Mouse (Mus musculus): Measurements from ENCODE around the gene Vps25. TPM values are rescaled to one million over a fixed set of nuclear protein-coding genes. Genes with fewer than 3 reads are reported as not detected.

The Vps25 gene
- total RNA-seq, 1 experiment from 2014 or later, result 59.3 TPM

DNA sequence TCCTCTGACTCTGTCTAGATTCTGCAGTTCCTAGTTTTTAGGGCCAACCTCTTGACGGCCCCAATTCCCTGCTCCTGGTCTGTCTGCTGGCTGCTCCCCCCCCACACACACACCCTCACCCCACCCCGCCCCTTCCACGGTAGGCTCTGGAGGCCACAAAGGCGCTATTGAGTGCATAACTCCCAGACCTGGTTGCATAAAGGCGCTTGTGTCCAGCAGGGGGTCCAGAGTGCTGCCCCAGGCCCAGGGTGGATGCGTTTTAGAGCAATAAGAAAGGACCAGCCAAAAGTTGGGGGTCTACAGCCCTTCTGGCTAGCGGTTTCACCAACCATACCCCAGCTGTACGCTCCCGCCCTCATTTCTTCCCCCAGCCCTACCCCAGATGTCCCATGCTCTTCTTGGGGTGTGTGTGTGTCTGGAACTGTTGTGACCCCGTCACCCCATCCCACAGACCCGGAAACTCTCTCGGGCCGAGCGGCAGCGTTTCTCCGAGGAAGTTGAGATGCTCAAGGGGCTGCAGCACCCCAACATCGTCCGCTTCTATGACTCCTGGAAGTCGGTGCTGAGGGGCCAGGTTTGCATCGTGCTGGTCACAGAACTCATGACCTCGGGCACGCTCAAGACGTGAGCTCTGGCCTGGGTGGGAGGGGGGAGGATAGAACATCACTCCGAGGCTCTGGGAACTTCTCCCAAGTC lies 8.9 kb downstream of the Vps25 start:
- ATAC-seq (replicated peaks in 1 of 2; ENCODE audit: insufficient read depth in 1 of 2, low FRiP score in 2 of 2, low TSS enrichment in 1 of 2, low read depth in 1 of 2, poor library complexity in 2 of 2, severe bottlenecking in 2 of 2), result no peak

DNA sequence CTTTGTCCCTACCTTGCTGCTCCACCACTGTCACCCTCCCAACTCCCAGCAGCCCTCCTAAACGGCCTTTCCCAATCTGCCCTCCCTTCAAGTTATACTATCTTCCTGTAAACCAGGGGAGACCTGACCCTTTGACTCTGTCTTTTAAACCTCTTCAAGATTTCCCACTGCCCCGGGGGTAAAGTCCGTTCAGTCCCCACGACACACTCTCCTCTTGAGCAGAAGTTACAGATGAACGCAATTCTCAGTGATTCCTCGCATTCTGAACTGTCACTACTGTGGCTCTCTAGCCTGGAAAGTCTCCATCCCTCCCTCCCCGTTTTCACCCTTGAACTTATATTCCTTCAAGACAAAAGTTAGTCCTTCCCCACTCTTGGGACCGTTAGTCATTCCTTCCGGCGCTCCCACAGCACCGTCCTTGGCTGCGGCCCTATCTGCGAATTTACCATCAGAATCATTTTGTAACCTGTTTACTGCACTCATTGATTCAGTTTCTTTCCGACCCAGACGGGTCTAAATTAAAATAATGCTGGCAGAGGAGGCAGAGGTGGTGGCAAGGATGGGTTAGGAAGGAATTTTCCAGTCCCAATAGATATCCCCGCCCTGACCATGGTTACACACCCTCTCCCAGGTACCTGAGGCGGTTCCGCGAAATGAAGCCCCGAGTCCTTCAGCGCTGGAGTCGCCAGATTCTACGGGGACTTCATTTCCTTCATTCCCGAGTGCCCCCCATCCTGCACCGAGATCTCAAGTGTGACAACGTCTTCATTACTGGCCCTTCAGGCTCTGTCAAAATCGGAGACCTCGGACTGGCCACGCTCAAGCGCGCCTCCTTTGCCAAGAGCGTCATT lies 9.9 kb downstream of the Vps25 start:
- ATAC-seq (replicated peaks in 1 of 2; ENCODE audit: insufficient read depth in 1 of 2, low FRiP score in 2 of 2, low TSS enrichment in 1 of 2, low read depth in 1 of 2, poor library complexity in 2 of 2, severe bottlenecking in 2 of 2), result no peak

DNA sequence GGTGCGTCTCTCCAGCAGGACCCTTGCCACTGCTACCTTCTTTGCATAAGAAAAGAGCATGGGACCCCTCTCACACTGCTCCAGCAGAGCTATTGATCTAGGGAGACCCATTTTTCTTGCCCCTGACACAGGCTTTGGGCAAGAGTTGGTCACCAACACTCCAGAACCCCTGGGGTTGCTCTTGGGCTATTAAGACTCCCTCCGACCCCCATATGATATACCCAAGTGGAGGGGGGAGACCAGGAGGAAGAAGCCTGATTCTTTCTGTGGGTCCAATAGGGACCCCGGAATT lies 10.4 kb downstream of the Vps25 start:
- ATAC-seq (replicated peaks in 1 of 2; ENCODE audit: insufficient read depth in 1 of 2, low FRiP score in 2 of 2, low TSS enrichment in 1 of 2, low read depth in 1 of 2, poor library complexity in 2 of 2, severe bottlenecking in 2 of 2), result no peak

DNA sequence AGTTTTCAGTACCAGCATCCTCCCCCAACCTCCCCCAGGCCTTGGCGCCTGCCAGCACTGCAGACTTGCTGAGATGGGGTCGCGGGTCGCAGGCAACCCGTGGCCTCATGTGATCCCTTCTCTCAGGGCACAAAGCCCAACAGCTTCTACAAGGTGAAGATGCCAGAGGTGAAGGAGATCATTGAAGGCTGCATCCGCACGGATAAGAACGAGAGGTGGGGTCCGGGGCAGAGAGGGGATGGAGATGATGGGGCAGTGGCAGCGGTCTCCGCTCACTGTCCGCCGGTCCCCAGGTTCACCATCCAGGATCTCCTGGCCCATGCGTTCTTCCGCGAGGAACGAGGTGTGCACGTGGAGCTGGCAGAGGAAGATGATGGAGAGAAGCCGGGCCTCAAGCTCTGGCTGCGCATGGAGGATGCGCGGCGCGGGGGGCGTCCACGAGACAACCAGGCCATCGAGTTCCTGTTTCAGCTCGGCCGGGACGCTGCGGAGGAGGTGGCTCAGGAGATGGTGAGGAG lies 11.5 kb downstream of the Vps25 start:
- ATAC-seq (replicated peaks in 1 of 2; ENCODE audit: insufficient read depth in 1 of 2, low FRiP score in 2 of 2, low TSS enrichment in 1 of 2, low read depth in 1 of 2, poor library complexity in 2 of 2, severe bottlenecking in 2 of 2), result no peak

DNA sequence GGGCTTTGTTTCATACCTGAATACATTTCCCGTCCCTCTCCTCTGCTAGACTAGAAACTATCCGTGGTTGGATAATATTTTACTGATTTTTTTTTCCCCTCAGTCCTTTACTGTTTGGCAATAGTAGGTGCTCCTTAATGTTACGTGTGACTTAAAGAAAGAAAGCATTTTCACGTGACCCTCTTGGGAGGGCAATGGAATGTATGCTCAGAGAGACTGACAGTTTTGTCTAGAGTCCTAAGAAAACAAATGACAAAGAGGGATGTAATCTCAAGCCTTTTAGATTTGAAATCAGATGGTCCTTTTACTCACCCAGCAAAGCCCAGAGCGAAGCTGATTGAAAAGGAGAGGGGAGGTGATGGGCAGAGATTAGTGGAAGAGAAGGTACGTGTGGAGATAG lies 12.4 kb downstream of the Vps25 start:
- no peak for ATAC-seq (replicated peaks in 1 of 2; ENCODE audit: insufficient read depth in 1 of 2, low FRiP score in 2 of 2, low TSS enrichment in 1 of 2, low read depth in 1 of 2, poor library complexity in 2 of 2, severe bottlenecking in 2 of 2)

DNA sequence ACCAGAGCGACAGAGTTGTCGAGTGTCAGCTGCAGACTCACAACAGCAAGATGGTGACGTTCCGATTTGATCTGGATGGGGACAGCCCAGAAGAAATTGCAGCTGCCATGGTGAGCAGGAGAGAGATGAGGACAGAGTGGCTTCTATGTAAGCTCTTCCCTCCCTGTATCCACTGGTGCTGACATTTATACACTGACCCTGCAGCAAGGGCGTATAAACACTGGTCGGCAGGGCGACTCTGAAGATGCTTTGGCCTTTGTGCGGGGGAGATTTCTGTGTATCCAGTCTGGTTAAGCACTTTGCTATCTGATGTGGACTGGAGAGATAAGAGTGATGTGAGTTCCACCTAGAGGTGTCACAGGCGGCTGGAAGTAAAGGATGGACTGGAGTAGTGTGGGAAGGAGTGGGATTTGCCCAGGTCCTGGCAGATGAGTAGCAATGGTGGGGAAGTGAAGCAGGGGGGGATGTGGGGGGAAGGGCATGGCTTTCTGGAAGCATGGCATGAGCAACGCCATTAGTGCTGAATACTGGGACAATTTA lies 16.1 kb downstream of the Vps25 start:
- ATAC-seq (replicated peaks in 1 of 2; ENCODE audit: insufficient read depth in 1 of 2, low FRiP score in 2 of 2, low TSS enrichment in 1 of 2, low read depth in 1 of 2, poor library complexity in 2 of 2, severe bottlenecking in 2 of 2), result no peak

DNA sequence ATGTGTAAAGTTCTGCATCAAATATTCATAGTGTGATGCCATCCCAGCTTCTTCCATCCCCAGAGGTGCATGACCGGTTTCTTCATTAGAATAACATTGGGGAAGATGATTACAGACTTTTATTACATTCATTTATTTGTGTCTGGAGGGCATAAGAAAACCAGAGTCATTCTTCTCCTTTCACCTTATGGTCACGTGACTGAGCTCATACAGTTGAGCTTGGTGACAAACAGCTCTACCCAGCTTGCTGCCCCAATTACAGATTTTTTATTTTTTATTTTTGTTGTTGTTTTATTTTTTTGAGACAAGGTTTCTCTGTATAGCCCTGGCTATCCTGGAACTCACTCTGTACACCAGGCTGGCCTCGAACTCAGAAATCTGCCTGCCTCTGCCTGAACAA lies 18.9 kb downstream of the Vps25 start:
- ATAC-seq (replicated peaks in 1 of 2; ENCODE audit: insufficient read depth in 1 of 2, low FRiP score in 2 of 2, low TSS enrichment in 1 of 2, low read depth in 1 of 2, poor library complexity in 2 of 2, severe bottlenecking in 2 of 2), result no peak

DNA sequence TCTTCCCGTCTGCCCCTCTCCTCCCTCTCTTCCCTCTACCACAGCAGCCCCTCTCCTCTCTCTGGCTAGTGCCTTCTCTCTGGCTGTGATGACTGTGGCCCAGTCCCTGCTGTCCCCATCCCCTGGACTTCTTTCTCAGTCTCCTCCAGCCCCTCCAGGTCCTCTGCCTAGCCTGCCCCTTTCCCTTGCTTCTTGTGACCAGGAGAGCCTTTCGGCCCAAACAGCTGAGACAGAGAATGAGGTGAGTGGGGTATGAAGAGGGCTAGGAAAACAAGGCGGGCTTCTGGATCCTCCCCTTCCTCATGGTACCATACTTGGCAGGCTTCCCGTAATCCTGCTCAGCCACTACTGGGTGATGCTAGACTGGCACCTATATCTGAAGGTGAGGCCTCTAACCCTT lies 21.8 kb downstream of the Vps25 start:
- no peak for ATAC-seq (replicated peaks in 1 of 2; ENCODE audit: insufficient read depth in 1 of 2, low FRiP score in 2 of 2, low TSS enrichment in 1 of 2, low read depth in 1 of 2, poor library complexity in 2 of 2, severe bottlenecking in 2 of 2)

DNA sequence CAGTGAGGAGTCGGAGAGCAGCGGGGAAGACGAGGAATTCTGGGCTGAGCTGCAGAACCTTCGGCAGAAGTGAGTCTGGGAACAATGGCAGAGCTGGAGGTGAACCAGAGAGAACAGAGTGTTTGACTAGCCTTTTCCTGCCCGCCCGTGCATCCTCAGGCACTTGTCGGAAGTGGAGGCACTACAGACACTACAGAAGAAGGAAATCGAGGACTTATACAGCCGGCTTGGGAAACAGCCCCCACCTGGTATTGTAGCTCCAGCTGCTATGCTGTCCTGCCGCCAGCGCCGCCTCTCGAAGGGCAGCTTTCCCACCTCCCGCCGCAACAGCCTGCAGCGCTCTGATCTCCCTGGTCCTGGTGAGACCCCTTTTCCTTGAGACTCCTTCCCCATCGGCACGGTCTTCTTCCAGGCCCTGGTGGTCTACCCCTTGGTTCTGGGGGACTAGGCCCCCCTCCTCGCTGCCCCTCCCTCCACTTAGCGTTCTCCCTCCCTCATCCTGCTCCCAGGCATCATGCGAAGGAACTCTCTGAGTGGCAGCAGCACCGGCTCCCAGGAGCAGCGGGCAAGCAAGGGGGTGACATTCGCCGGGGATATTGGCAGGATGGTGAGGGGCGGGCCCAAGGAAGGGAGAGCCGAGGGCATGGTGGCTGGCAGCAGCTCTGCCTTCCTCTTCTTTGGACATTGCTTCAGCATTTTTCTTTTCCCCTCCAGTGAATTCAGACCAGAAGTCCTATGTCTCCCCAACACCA lies 23.0 kb downstream of the Vps25 start:
- no peak for ATAC-seq (replicated peaks in 1 of 2; ENCODE audit: insufficient read depth in 1 of 2, low FRiP score in 2 of 2, low TSS enrichment in 1 of 2, low read depth in 1 of 2, poor library complexity in 2 of 2, severe bottlenecking in 2 of 2)

DNA sequence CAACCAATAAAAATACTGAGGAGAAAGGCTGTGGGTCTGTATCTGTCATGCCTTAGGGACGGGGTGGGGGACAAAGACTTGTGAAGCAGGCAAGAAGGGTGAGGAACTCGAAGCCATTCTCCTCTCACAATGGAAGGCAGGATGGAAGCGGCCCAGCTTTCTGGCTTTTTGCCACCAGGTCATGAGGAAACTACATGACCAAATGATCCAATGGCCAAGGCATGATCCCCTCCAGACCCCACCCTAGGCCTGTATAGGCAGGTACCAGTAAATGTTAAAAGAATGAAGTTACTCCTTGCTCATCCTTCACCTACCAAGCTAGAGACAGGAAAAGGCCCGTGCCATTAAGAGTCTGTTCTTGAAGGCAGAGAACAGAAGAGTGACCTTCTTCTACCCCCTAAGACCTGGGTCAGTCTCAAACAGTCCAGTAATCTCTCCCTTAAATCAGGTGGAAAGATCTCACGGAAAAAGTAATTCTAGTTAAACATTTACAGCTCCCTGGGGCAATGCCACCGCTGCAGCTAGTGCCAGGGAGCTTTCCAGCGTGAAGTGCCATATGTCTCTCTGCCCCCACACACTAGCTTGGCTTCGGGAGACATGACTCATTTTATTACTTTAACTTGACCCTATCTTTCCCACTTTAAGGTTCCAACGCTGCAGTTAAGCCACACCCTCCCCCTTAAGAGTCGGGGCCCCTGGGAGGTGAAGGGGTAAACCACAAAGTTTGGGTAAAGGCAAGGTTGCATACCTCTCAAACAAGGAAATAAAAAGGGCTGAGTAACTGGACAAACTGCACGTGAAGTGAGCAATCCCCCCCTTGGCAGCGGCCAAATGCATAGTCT lies 24.1 kb downstream of the Vps25 start:
- ATAC-seq (replicated peaks in 1 of 2; ENCODE audit: insufficient read depth in 1 of 2, low FRiP score in 2 of 2, low TSS enrichment in 1 of 2, low read depth in 1 of 2, poor library complexity in 2 of 2, severe bottlenecking in 2 of 2), result no peak

DNA sequence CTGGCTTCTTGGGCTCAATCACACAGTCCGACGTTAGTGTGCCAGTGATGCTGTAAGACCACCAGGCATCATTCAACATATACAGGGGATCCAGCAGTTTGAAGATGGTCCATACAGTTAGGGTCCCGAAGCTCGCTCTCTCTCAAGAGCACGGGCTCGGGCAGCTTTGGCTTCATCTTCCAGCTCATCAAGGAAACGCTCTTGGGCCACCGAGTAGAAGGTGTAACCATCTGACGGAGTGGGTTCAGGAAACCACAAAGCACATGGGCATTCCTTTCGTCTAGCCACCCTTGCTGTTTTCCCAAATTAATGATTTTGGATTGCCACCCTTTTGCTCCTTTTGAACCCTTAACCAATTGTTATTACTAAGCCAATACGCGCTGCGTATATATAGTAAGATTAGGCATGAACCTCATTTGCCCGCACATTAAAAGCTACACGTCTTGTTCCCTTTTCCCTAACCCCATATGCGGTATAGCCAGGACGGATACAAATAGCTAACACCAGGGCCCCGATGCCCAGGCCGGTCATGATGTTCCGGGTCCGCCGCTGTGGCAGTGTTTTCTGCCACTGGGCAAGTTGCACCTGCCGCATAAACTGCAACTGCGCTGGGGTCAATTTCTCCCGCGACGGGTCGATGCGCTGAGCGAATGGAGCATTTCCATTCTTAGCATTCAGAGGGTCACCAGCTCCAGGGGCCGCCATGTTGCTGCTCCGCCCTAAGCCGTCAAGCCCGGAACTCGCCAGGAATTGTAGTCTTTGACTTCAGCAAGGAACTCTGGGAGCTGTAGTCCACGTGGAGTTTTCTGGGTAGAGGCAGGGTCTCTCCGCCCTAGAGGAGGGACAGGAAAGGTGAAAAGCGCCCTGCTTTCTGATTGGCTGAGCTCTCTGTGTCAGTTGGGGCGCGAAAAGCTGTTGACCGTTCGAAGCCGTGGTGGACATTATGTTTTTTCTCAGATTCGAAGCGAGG lies 25.0 kb downstream of the Vps25 start, which contains the start of the genes Cntd1 and Coa3:
Gene Cntd1, plus strand, starts transcription at position 790 of the 970 bp plus-strand sequence.
Gene Coa3, minus strand, starts transcription at position 892 of the 970 bp plus-strand sequence.
- ATAC-seq (replicated peaks in 1 of 2; ENCODE audit: insufficient read depth in 1 of 2, low FRiP score in 2 of 2, low TSS enrichment in 1 of 2, low read depth in 1 of 2, poor library complexity in 2 of 2, severe bottlenecking in 2 of 2), result peak; percentile 96 to 97

DNA sequence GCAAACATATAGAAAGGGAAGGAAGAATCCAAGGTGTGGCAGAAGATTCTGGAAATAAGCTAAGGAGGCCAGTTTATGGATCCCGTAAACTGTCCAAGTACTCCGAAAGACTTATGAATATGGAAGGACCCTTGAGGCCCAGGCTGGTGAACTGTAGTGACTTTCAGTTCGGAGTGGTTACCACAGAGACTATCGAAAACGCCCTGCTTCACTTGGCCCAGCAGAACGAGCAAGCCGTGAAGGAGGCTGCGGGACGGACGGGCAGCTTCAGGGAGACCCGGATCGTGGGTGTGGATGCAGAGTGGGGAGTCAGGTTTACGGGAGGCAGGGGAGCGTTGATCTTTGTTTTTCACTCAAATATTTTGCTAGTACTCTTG lies 25.7 kb downstream of the Vps25 start:
- 0 out of 4 replicates have a peak, but pooled peaks of 1 of the 2 experiments have one; percentile 7 for ATAC-seq (replicated peaks in 1 of 2; ENCODE audit: insufficient read depth in 1 of 2, low FRiP score in 2 of 2, low TSS enrichment in 1 of 2, low read depth in 1 of 2, poor library complexity in 2 of 2, severe bottlenecking in 2 of 2)

DNA sequence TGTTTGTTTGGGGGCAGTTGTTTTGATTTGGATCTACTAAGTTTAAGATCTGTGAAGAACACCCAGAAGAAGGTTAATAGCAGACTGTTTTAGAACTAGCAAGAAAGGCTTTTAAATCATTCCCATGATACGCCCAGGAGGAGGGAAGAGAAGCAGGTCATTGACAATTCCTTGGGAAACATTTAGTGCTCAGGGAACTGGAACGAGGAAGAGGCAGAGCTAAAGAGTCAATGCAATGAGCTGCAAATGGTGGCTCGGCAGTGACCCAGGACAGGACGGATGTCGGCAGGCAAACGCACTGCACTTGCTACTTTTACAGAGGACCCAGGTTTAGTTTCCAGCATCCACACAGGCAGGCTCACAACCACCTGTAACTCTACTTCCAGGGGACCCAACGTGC lies 27.3 kb downstream of the Vps25 start:
- no peak for ATAC-seq (replicated peaks in 1 of 2; ENCODE audit: insufficient read depth in 1 of 2, low FRiP score in 2 of 2, low TSS enrichment in 1 of 2, low read depth in 1 of 2, poor library complexity in 2 of 2, severe bottlenecking in 2 of 2)

DNA sequence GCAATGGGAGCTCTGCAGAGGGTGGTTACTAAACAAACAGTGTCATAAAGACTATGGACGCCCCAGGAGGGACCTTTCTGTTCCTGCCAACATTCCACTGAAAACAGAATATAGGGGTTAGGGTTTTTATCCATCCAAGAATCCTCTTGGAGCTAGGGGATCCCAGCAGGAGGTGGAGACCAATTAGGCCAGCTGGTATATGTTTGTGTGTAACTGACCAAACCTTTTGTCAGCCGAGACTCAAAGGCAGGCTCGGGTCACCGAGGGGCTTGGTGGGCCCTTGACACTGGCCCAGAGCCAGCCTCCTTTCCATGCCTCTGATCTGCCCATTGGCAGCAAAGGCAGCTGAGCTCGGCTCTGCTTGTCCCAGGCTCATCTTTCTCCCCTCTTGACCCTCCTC lies 29.4 kb downstream of the Vps25 start:
- ATAC-seq (replicated peaks in 1 of 2; ENCODE audit: insufficient read depth in 1 of 2, low FRiP score in 2 of 2, low TSS enrichment in 1 of 2, low read depth in 1 of 2, poor library complexity in 2 of 2, severe bottlenecking in 2 of 2), result no peak

DNA sequence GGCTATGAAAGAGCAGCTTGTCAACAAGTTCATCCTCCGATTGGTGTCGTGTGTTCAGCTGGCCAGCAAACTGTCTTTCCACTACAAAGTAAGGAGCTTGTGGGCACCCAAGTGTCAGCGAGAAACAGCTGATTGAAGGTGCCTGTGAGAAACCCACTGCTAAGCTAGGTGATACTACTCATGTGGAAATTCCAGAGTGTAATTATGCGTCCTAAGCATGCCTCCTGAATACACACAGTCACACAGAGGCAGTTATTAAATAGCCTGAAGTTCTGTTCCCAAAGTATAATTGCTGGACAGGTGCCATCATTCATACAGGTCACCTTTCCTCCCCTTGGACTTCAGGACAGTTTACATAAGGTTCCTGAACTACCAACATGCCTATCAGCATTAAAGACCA lies 30.3 kb downstream of the Vps25 start:
- ATAC-seq (replicated peaks in 1 of 2; ENCODE audit: insufficient read depth in 1 of 2, low FRiP score in 2 of 2, low TSS enrichment in 1 of 2, low read depth in 1 of 2, poor library complexity in 2 of 2, severe bottlenecking in 2 of 2), result no peak

DNA sequence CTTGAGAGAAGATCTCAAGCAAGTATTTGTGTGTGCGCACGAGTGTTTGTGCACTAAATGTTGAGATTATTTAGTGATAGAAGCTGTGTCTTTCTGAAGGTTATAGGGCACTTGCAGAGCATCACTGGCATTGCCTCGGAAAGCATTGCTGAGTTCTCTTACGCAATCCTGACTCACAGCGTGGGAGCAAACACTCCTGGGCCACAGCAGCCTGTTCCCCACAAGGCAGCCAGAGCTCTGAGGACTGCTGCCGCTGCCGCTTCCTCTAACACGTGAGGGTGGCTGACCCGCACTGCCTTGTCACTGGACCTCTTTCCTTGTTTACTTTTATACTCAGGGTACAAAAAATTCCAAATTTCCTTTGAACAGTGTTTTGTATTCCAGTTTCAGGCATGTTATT lies 33.8 kb downstream of the Vps25 start:
- no peak for ATAC-seq (replicated peaks in 1 of 2; ENCODE audit: insufficient read depth in 1 of 2, low FRiP score in 2 of 2, low TSS enrichment in 1 of 2, low read depth in 1 of 2, poor library complexity in 2 of 2, severe bottlenecking in 2 of 2)

Measured in hematopoietic stem cell, adult 5-6 weeks (primary cell).